Mouse (Mus musculus) forelimb bud, embryonic 11.5 days (tissue): Measurements from ENCODE around the gene Maco1.
"Not testable (repeated sequence)": the region's sequence is repeated elsewhere in the genome, so short reads cannot be mapped to it uniquely, and the experiment has no call there.

Experiments used
- DNase-seq: peaks from one replicate; pipeline ENCODE4 v3.0.0-alpha.2; 2012; ENCODE audit warnings: low read depth, low spot score

Gene Maco1

GRCm38 (mm10) chr4:134813406-134814228 lies 39.5 kb downstream of the Maco1 start:
- DNase-seq = no peak

- no peak for DNase-seq
Observed at GRCm38 (mm10) chr4:134804765-134805164, 48.4 kb downstream of the Maco1 start.

GRCm38 (mm10) chr4:134802765-134803164 lies 50.4 kb downstream of the Maco1 start:
- DNase-seq = no peak

GRCm38 (mm10) chr4:134802155-134802554 lies 51.0 kb downstream of the Maco1 start:
- no peak for DNase-seq

- no peak for DNase-seq
Observed at GRCm38 (mm10) chr4:134800693-134801092, 52.5 kb downstream of the Maco1 start.

- no peak for DNase-seq
Observed at GRCm38 (mm10) chr4:134800098-134800497, 53.0 kb downstream of the Maco1 start.

GRCm38 (mm10) chr4:134799272-134799671 lies 53.9 kb downstream of the Maco1 start:
- peak; percentile 75 for DNase-seq

- DNase-seq = no peak
Observed at GRCm38 (mm10) chr4:134798861-134799260, 54.3 kb downstream of the Maco1 start.

- DNase-seq = no peak
Observed at GRCm38 (mm10) chr4:134797621-134798020, 55.5 kb downstream of the Maco1 start.

- no peak for DNase-seq
Observed at GRCm38 (mm10) chr4:134796581-134797361, 56.4 kb downstream of the Maco1 start.

GRCm38 (mm10) chr4:134795819-134796485 lies 57.2 kb downstream of the Maco1 start:
- DNase-seq = no peak

- not testable (repeated sequence) for DNase-seq
Observed at GRCm38 (mm10) chr4:134794959-134795358, 58.2 kb downstream of the Maco1 start.

- DNase-seq = peak; percentile 65
Observed at GRCm38 (mm10) chr4:134793213-134793956, 59.8 kb downstream of the Maco1 start.

GRCm38 (mm10) chr4:134791731-134792130 lies 61.4 kb downstream of the Maco1 start:
- DNase-seq = no peak

GRCm38 (mm10) chr4:134786946-134787345 lies 66.2 kb downstream of the Maco1 start:
- DNase-seq = no peak

- DNase-seq = peak; percentile 69
Observed at GRCm38 (mm10) chr4:134784701-134785100, 68.4 kb downstream of the Maco1 start.

- peak; percentile 38 for DNase-seq
Observed at GRCm38 (mm10) chr4:134779136-134779934, 73.8 kb downstream of the Maco1 start.

- no peak for DNase-seq
Observed at GRCm38 (mm10) chr4:134776246-134776645, 76.9 kb downstream of the Maco1 start.

GRCm38 (mm10) chr4:134775234-134775944 lies 77.8 kb downstream of the Maco1 start:
- no peak for DNase-seq

- no peak for DNase-seq
Observed at GRCm38 (mm10) chr4:134774126-134774525, 79.0 kb downstream of the Maco1 start.
